In the genomic region with DNA sequence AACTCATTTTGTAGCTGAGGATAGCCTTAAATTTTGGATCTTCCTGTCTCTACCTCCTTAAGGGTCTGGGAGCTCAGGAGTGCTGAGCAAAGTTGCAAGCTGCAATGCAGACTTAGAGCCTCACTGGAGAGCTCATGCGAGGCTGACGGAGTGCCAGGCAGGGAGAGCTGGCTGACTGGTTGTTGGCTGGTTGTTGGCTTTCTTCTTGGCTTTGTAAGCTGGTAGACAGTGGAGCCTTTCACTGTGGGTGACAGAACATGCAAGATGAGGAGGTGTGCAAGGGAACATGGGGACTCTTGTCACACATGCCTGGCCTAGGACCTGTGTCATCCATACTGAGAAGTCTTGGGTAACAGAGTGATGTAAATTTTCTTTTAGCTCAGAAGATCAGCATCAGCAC, we compare ENCODE assay signal across 15 mouse cellular contexts.
"Had no signal": no experiment of that assay in that cellular context is flagged by ENCODE, and none has a peak within 500 bp of the region (broad histone marks: within the 10 kb centered on the region; RNA-seq: fewer than 3 reads in every experiment).

No protein-coding gene starts in this region.

- H3K9me3 ChIP-seq: kidney, embryonic 15.5 days; limb, embryonic 12.5 days; liver, embryonic 13.5 days; lung, embryonic 15.5 days; megakaryocyte, embryonic 14.5 days; midbrain, embryonic 15.5 days; neural tube, embryonic 12.5 days had no signal

- H3K4me1 ChIP-seq: limb, embryonic 12.5 days; liver, embryonic 13.5 days; megakaryocyte, embryonic 14.5 days; midbrain, embryonic 15.5 days; neural tube, embryonic 12.5 days had no signal

- H3K36me3 ChIP-seq: kidney, embryonic 15.5 days; limb, embryonic 12.5 days; liver, embryonic 13.5 days; lung, embryonic 15.5 days; midbrain, embryonic 15.5 days; neural tube, embryonic 12.5 days had no signal

- H3K27ac ChIP-seq: kidney, embryonic 15.5 days; limb, embryonic 12.5 days; liver, embryonic 13.5 days; lung, embryonic 15.5 days; macrophage; midbrain, embryonic 15.5 days; neural tube, embryonic 12.5 days had no signal

- H3K4me3 ChIP-seq: kidney, embryonic 15.5 days; limb, embryonic 12.5 days; liver, embryonic 13.5 days; lung, embryonic 15.5 days; megakaryocyte, embryonic 14.5 days; midbrain, embryonic 15.5 days; neural tube, embryonic 12.5 days had no signal

- H3K4me2 ChIP-seq: kidney, embryonic 15.5 days; limb, embryonic 12.5 days; liver, embryonic 13.5 days; lung, embryonic 15.5 days; midbrain, embryonic 11.5 days; midbrain, embryonic 15.5 days; neural tube, embryonic 12.5 days had no signal

- H3K27me3 ChIP-seq: limb, embryonic 12.5 days; liver, embryonic 13.5 days; lung, embryonic 15.5 days; megakaryocyte, embryonic 14.5 days; midbrain, embryonic 15.5 days had no signal

- ATAC-seq: liver, postnatal 0 days; midbrain, embryonic 15.5 days had no signal

- H3K9ac ChIP-seq: kidney, embryonic 15.5 days; limb, embryonic 12.5 days; liver, embryonic 13.5 days; liver, postnatal 0 days; lung, embryonic 15.5 days; midbrain, embryonic 15.5 days; neural tube, embryonic 12.5 days had no signal

- DNase-seq: kidney, postnatal 14 days; liver; liver, embryonic 13.5 days; liver, postnatal 0 days; lung, postnatal 14 days; right cerebral cortex, postnatal 14 days; thymus, postnatal 36 days had no signal
